Comparison of ENCODE assay signal across 9 mouse cellular contexts in the genomic region with DNA sequence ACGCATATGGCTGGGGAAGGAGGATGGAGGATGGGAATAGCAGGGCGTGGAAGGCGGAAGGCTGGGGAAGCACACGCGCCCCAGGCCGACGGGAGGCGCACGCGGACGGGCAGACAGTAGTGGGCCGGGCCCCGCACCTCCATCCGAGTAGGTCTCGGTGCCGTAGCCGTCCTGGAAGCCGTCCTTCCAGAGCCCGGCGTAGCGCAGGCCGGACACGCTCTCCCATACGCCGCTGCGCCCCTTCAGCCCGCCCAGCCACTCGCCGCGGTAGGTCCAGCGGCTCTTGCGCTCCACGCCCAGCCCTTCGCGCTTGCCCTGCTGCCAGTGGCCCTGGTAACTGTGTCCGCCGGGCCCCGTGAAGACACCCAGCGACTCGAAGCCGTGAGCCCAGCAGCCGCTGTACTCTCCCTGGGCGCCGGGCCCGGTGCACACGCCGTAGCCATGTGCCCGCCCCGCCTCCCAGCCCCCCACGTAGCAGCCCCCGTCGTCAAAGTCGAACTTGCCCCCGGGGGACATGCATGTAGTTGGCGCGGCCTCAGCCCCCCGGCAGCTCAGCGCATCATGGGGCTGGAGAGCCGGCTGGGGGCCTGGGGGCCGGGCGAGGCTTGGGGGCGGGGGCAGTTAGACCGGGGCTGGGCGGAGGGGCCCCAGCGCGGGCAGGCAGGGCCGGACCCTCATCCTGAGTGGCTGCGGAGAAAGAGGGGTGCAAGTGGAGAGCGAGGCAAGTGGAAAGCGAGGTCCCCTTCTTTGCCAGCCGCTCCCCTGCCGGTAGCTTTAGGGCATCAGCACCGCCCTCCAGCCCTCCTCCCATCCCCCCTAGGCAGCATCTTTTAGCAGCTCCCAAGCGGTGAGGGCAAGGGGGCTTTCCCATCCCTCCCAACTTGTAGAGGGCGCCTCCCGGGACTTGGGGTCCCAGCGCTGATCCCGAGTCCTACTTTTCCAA. TPM values are rescaled to one million over a fixed set of nuclear protein-coding genes. Genes with fewer than 3 reads are reported as not detected.
A peak's percentile ranks its signal among the peaks of the same experiment; 100 is the strongest.
DNase-seq lines count a peak whose midpoint lies in the region; ATAC-seq and TF ChIP-seq lines count a peak whose summit lies in the region.
"Had no signal": no experiment of that assay in that cellular context is flagged by ENCODE, and none has a peak within 500 bp of the region (broad histone marks: within the 10 kb centered on the region; RNA-seq: fewer than 3 reads in every experiment).

No protein-coding gene starts in this region.

- peak overlapping the region; percentile 71 for H3K9ac ChIP-seq in forebrain, embryonic 11.5 days (ENCODE audit: low read length)
- peak overlapping the region; percentile 91 for H3K9ac ChIP-seq in hindbrain, embryonic 13.5 days
- H3K9ac ChIP-seq in stomach, embryonic 15.5 days, result peak overlapping the region; percentile 33; the same call in 1 of the 2 replicates

- H3K4me1 ChIP-seq in forebrain, embryonic 11.5 days (replicated peaks; ENCODE audit: control insufficient read depth, insufficient read depth, low read length), result peaks cover 12% of the 10 kb centered on the region
- H3K4me1 ChIP-seq in hindbrain, embryonic 13.5 days (replicated peaks), result peaks cover 61% of the 10 kb centered on the region
- H3K4me1 ChIP-seq in stomach, embryonic 15.5 days, result peaks cover 29% of the 10 kb centered on the region

- intact Hi-C loops in left cerebral cortex, postnatal 36 days (cut with DNase I), result no loop called here

- peak overlapping the region; percentile 55 for H3K4me3 ChIP-seq in forebrain, embryonic 11.5 days (ENCODE audit: low read depth, low read length)
- H3K4me3 ChIP-seq in hindbrain, embryonic 13.5 days, result peak overlapping the region; percentile 86
- H3K4me3 ChIP-seq in stomach, embryonic 15.5 days (replicated peaks), result peak overlapping the region; percentile 56

- no peaks in the 10 kb centered on the region for H3K36me3 ChIP-seq in forebrain, embryonic 11.5 days (ENCODE audit: control insufficient read depth, insufficient read depth, low read length)
- H3K36me3 ChIP-seq in hindbrain, embryonic 13.5 days, result peaks cover 14% of the 10 kb centered on the region
- H3K36me3 ChIP-seq in stomach, embryonic 15.5 days, result no peaks in the 10 kb centered on the region

- peak; percentile 74 for ATAC-seq in forebrain, embryonic 11.5 days (replicated peaks; ENCODE audit: low FRiP score)
- peak; percentile 41 for ATAC-seq in hindbrain, embryonic 13.5 days (ENCODE audit: low FRiP score)
- ATAC-seq in megakaryocyte-erythroid progenitor cell, adult 5-6 weeks (replicated peaks; ENCODE audit: low FRiP score, low TSS enrichment, poor library complexity, severe bottlenecking), result peak; percentile 31
- peak; percentile 63 for ATAC-seq in stomach, embryonic 15.5 days (ENCODE audit: insufficient read depth, low FRiP score, low read depth)

- no peaks in the 10 kb centered on the region for H3K9me3 ChIP-seq in forebrain, embryonic 11.5 days (ENCODE audit: control insufficient read depth, low read length)
- H3K9me3 ChIP-seq in hindbrain, embryonic 13.5 days, result no peaks in the 10 kb centered on the region
- no peaks in the 10 kb centered on the region for H3K9me3 ChIP-seq in stomach, embryonic 15.5 days

- under 1% methylated on average over 62 of the region's 78 CpGs for WGBS in forebrain, embryonic 11.5 days
- WGBS in hindbrain, embryonic 13.5 days, result under 1% methylated on average over 78 of the region's 78 CpGs
- WGBS in stomach, embryonic 15.5 days, result under 1% methylated on average over 75 of the region's 78 CpGs

- TF ChIP-seq CTCF in brain, embryonic 14.5 days (IDR thresholded peaks at IDR 0.05; ENCODE audit: borderline replicate concordance, extremely low read depth, insufficient read depth, insufficient read length), result peak; percentile 40

- H3K4me2 ChIP-seq in forebrain, embryonic 11.5 days (ENCODE audit: low read depth, low read length, severe bottlenecking), result peak overlapping the region; percentile 100
- peak overlapping the region; percentile 88 for H3K4me2 ChIP-seq in hindbrain, embryonic 13.5 days
- H3K4me2 ChIP-seq in stomach, embryonic 15.5 days, result peak overlapping the region; percentile 99

- TF ChIP-seq POLR2A in brain, embryonic 14.5 days (IDR thresholded peaks at IDR 0.05; ENCODE audit: borderline replicate concordance, extremely low read depth, insufficient read depth, insufficient read length, poor library complexity, severe bottlenecking), result no peak

- peaks cover 32% of the 10 kb centered on the region for H3K27me3 ChIP-seq in forebrain, embryonic 11.5 days (ENCODE audit: control insufficient read depth, insufficient read depth, low read length)
- H3K27me3 ChIP-seq in hindbrain, embryonic 13.5 days, result peaks cover 41% of the 10 kb centered on the region
- H3K27me3 ChIP-seq in stomach, embryonic 15.5 days (replicated peaks), result peaks cover 46% of the 10 kb centered on the region

- DNase-seq in layer of hippocampus, adult 11-12 months (ENCODE audit: low spot score), result peak; percentile 73
- no peak for DNase-seq in layer of hippocampus, adult 9-10 months (ENCODE audit: low spot score)
- peak; percentile 76 for DNase-seq in brain, embryonic 14.5 days (ENCODE audit: low read depth)
- peak; percentile 80 for DNase-seq in forebrain, embryonic 11.5 days (ENCODE audit: low spot score)
- peak; percentile 74 to 75 for DNase-seq in left cerebral cortex, postnatal 36 days (ENCODE audit: low spot score in 2 of 2)

- no peak overlapping the region for H3K27ac ChIP-seq in forebrain, embryonic 11.5 days (ENCODE audit: low read depth, low read length)
- peak overlapping the region; percentile 96 for H3K27ac ChIP-seq in hindbrain, embryonic 13.5 days
- H3K27ac ChIP-seq in stomach, embryonic 15.5 days, result no peak overlapping the region

RNA-seq across cellular contexts. Expression of gene Jph4, which starts 1.7 kb away (rescaled TPM):
- 147 and 155 TPM in 2 replicates for polyA plus RNA-seq in brain, embryonic 14.5 days (2012; rRNA removed)
- 2.9 and 3.7 TPM in 2 replicates for polyA plus RNA-seq in forebrain, embryonic 11.5 days (2014; fragmentation: Nextera tagmentation; extraction: Ambion mirVana)
- polyA plus RNA-seq in hindbrain, embryonic 13.5 days (2015; fragmentation: Nextera tagmentation; extraction: Ambion mirVana), result 22.2 and 22.6 TPM in 2 replicates
- total RNA-seq in left cerebral cortex, postnatal 36 days (2021), result 100 to 1,000 TPM; 312 to 354 TPM
- total RNA-seq in megakaryocyte-erythroid progenitor cell, adult 5-6 weeks (2014; fragmentation: Nextera tagmentation), result not detected in 2 replicates
- 0.05 TPM in 1 of 2 replicates, not detected in the other for total RNA-seq in megakaryocyte-erythroid progenitor cell, adult 5-6 weeks (2017)
- polyA plus RNA-seq in stomach, embryonic 15.5 days (2015; fragmentation: Nextera tagmentation; extraction: Ambion mirVana), result 1.6 and 2.1 TPM in 2 replicates
- total RNA-seq: MEL had no signal

RNA-seq across cellular contexts. Expression of gene Ap1g2, which starts 8.6 kb away (rescaled TPM):
- 13.6 and 20.6 TPM in 2 replicates for polyA plus RNA-seq in brain, embryonic 14.5 days (2012; rRNA removed)
- 13.9 and 14.8 TPM in 2 replicates for polyA plus RNA-seq in forebrain, embryonic 11.5 days (2014; fragmentation: Nextera tagmentation; extraction: Ambion mirVana)
- polyA plus RNA-seq in hindbrain, embryonic 13.5 days (2015; fragmentation: Nextera tagmentation; extraction: Ambion mirVana), result 6.5 and 6.6 TPM in 2 replicates
- total RNA-seq in left cerebral cortex, postnatal 36 days (2021), result 10 to 100 TPM in 1 of 2 experiments, 1 to 10 TPM in 1; 6.3 to 20.1 TPM
- 66.7 and 109 TPM in 2 replicates for total RNA-seq in megakaryocyte-erythroid progenitor cell, adult 5-6 weeks (2014; fragmentation: Nextera tagmentation)
- 13.3 and 27.0 TPM in 2 replicates for total RNA-seq in megakaryocyte-erythroid progenitor cell, adult 5-6 weeks (2017)
- polyA plus RNA-seq in stomach, embryonic 15.5 days (2015; fragmentation: Nextera tagmentation; extraction: Ambion mirVana), result 38.5 and 42.5 TPM in 2 replicates

RNA-seq across cellular contexts. Expression of gene Thtpa, which starts 20.4 kb away (rescaled TPM):
- polyA plus RNA-seq in brain, embryonic 14.5 days (2012; rRNA removed), result 13.5 and 18.3 TPM in 2 replicates
- 28.6 and 31.1 TPM in 2 replicates for polyA plus RNA-seq in forebrain, embryonic 11.5 days (2014; fragmentation: Nextera tagmentation; extraction: Ambion mirVana)
- polyA plus RNA-seq in hindbrain, embryonic 13.5 days (2015; fragmentation: Nextera tagmentation; extraction: Ambion mirVana), result 29.8 and 30.7 TPM in 2 replicates
- total RNA-seq in left cerebral cortex, postnatal 36 days (2021), result 10 to 100 TPM; 24.3 to 29.5 TPM
- 9.2 and 10.4 TPM in 2 replicates for total RNA-seq in megakaryocyte-erythroid progenitor cell, adult 5-6 weeks (2014; fragmentation: Nextera tagmentation)
- total RNA-seq in megakaryocyte-erythroid progenitor cell, adult 5-6 weeks (2017), result 5.1 and 6.4 TPM in 2 replicates
- polyA plus RNA-seq in stomach, embryonic 15.5 days (2015; fragmentation: Nextera tagmentation; extraction: Ambion mirVana), result 19.4 and 21.6 TPM in 2 replicates

RNA-seq across cellular contexts. Expression of gene Zfhx2, which starts 22.9 kb away (rescaled TPM):
- polyA plus RNA-seq in brain, embryonic 14.5 days (2012; rRNA removed), result 10.4 and 34.9 TPM in 2 replicates
- 15.9 TPM in 2 replicates for polyA plus RNA-seq in forebrain, embryonic 11.5 days (2014; fragmentation: Nextera tagmentation; extraction: Ambion mirVana)
- 29.4 and 31.9 TPM in 2 replicates for polyA plus RNA-seq in hindbrain, embryonic 13.5 days (2015; fragmentation: Nextera tagmentation; extraction: Ambion mirVana)
- total RNA-seq in left cerebral cortex, postnatal 36 days (2021), result 10 to 100 TPM; 31.0 to 52.3 TPM
- 5.6 and 7.8 TPM in 2 replicates for total RNA-seq in megakaryocyte-erythroid progenitor cell, adult 5-6 weeks (2014; fragmentation: Nextera tagmentation)
- total RNA-seq in megakaryocyte-erythroid progenitor cell, adult 5-6 weeks (2017), result 0.19 and 1.4 TPM in 2 replicates
- polyA plus RNA-seq in stomach, embryonic 15.5 days (2015; fragmentation: Nextera tagmentation; extraction: Ambion mirVana), result 4.4 and 5.1 TPM in 2 replicates

Comparison
In these comparisons a context has a peak if more than half of its experiments do, and no peak if none do; other contexts are left out.
1. H3K9ac ChIP-seq: peak in every context shown above with its lines; median percentile 91 in hindbrain, embryonic 13.5 days; 71 in forebrain, embryonic 11.5 days; 33 in stomach, embryonic 15.5 days.